ENCODE assay signal across 8 mouse cellular contexts in genomic region chr14:124675654-124676505, GRCm38 (mm10). TPM values are rescaled to one million over a fixed set of nuclear protein-coding genes. Genes with fewer than 3 reads are reported as not detected.
DNase-seq lines count a peak whose midpoint lies in the region; ATAC-seq lines count a peak whose summit lies in the region.

No protein-coding gene starts in this region.

- no peak overlapping the region for H3K27ac ChIP-seq in heart, embryonic 11.5 days (ENCODE audit: low read depth, low read length)
- H3K27ac ChIP-seq in heart, embryonic 16.5 days (ENCODE audit: low read length), result no peak overlapping the region
- peak overlapping the region; percentile 25; the same call in 1 of the 2 replicates for H3K27ac ChIP-seq in neural tube, embryonic 14.5 days (ENCODE audit: low read depth, low read length)

- H3K4me1 ChIP-seq in heart, embryonic 11.5 days (ENCODE audit: control insufficient read depth, insufficient read depth, low read length), result peaks cover 4% of the 10 kb centered on the region; the same call in 1 of the 2 replicates
- H3K4me1 ChIP-seq in heart, embryonic 16.5 days (ENCODE audit: control insufficient read depth, insufficient read depth, low read length), result peaks cover 8% of the 10 kb centered on the region
- H3K4me1 ChIP-seq in neural tube, embryonic 14.5 days (ENCODE audit: control insufficient read depth, insufficient read depth, low read length), result peaks cover 6% of the 10 kb centered on the region; the same call in 1 of the 2 replicates

- H3K36me3 ChIP-seq in heart, embryonic 11.5 days (ENCODE audit: control insufficient read depth, insufficient read depth, low read length), result no peaks in the 10 kb centered on the region
- no peaks in the 10 kb centered on the region for H3K36me3 ChIP-seq in heart, embryonic 16.5 days (ENCODE audit: control insufficient read depth, insufficient read depth)
- H3K36me3 ChIP-seq in neural tube, embryonic 14.5 days (ENCODE audit: control insufficient read depth, insufficient read depth, low read length), result no peaks in the 10 kb centered on the region

- H3K4me3 ChIP-seq in heart, embryonic 11.5 days (ENCODE audit: low read depth, low read length), result peak overlapping the region; percentile 48
- H3K4me3 ChIP-seq in heart, embryonic 16.5 days (ENCODE audit: low read length), result peak overlapping the region; percentile 58
- peak overlapping the region; percentile 57 for H3K4me3 ChIP-seq in neural tube, embryonic 14.5 days (ENCODE audit: low read depth, low read length)

- no peaks in the 10 kb centered on the region for H3K9me3 ChIP-seq in heart, embryonic 11.5 days (replicated peaks; ENCODE audit: control insufficient read depth, low read length)
- H3K9me3 ChIP-seq in heart, embryonic 16.5 days (replicated peaks; ENCODE audit: control insufficient read depth, low read length), result no peaks in the 10 kb centered on the region
- no peaks in the 10 kb centered on the region for H3K9me3 ChIP-seq in neural tube, embryonic 14.5 days (ENCODE audit: control insufficient read depth, low read length)

- no peak for DNase-seq in heart, postnatal 4 days
- peak; percentile 47 for DNase-seq in embryo, embryonic 10.5 days (ENCODE audit: low spot score)
- peak; percentile 18 to 39 for DNase-seq in left cerebral cortex, postnatal 10 days (ENCODE audit: extremely low spot score in 1 of 2, low spot score in 2 of 2)
- DNase-seq in spleen, adult 12 weeks (ENCODE audit: low spot score), result no peak
- no peak for DNase-seq in thymus, postnatal 36 days

- H3K27me3 ChIP-seq in heart, embryonic 11.5 days (ENCODE audit: control insufficient read depth, insufficient read depth, low read length), result peaks cover 6% of the 10 kb centered on the region
- H3K27me3 ChIP-seq in heart, embryonic 16.5 days (ENCODE audit: control insufficient read depth, insufficient read depth, low read length), result peaks cover 3% of the 10 kb centered on the region; the same call in 1 of the 2 replicates
- H3K27me3 ChIP-seq in neural tube, embryonic 14.5 days (ENCODE audit: control insufficient read depth, insufficient read depth, low read length), result no peaks in the 10 kb centered on the region

- intact Hi-C loops in left cerebral cortex, postnatal 10 days (cut with DNase I), result loop anchor here (10.0 kb wide), 1 partner anchor 261 kb away; no protein-coding TSS in a partner anchor

- 23% methylated on average over 23 of the region's 23 CpGs for WGBS in heart, embryonic 11.5 days (ENCODE audit: insufficient replicate concordance)
- 27% methylated on average over 23 of the region's 23 CpGs for WGBS in heart, embryonic 16.5 days
- WGBS in neural tube, embryonic 14.5 days, result 3% methylated on average over 23 of the region's 23 CpGs

- peak overlapping the region; percentile 82 for H3K4me2 ChIP-seq in heart, embryonic 11.5 days
- peak overlapping the region; percentile 84 for H3K4me2 ChIP-seq in heart, embryonic 16.5 days (ENCODE audit: low read depth, low read length)
- peak overlapping the region; percentile 68 for H3K4me2 ChIP-seq in neural tube, embryonic 14.5 days (ENCODE audit: low read depth, low read length)

- H3K9ac ChIP-seq in heart, embryonic 11.5 days (ENCODE audit: low read depth, low read length), result no peak overlapping the region; the same call in 1 of the 2 replicates
- H3K9ac ChIP-seq in heart, embryonic 16.5 days (ENCODE audit: low read length), result peak overlapping the region; percentile 57
- H3K9ac ChIP-seq in neural tube, embryonic 14.5 days (replicated peaks; ENCODE audit: low read depth, low read length), result peak overlapping the region; percentile 35

- no peak for ATAC-seq in heart, embryonic 11.5 days (replicated peaks; ENCODE audit: insufficient number of reproducible peaks, low FRiP score, low TSS enrichment)
- ATAC-seq in heart, embryonic 16.5 days (replicated peaks; ENCODE audit: extremely low read depth, insufficient read depth, low FRiP score), result no peak
- peak; percentile 64 for ATAC-seq in neural tube, embryonic 14.5 days (ENCODE audit: low read depth)

RNA-seq across cellular contexts. Expression of gene Fgf14, which starts 1.0 kb away (rescaled TPM):
- 0.59 and 1.5 TPM in 2 replicates for polyA plus RNA-seq in heart, embryonic 11.5 days (2014; fragmentation: Nextera tagmentation; extraction: Ambion mirVana)
- 1 to 10 TPM; 1.5 to 2.1 TPM for total RNA-seq in heart, postnatal 4 days (2021)
- polyA plus RNA-seq in heart, embryonic 16.5 days (2015; fragmentation: Nextera tagmentation; extraction: Ambion mirVana), result 4.1 and 6.8 TPM in 2 replicates
- 10 to 100 TPM; 50.3 TPM for total RNA-seq in left cerebral cortex, postnatal 10 days (2021)
- polyA plus RNA-seq in neural tube, embryonic 14.5 days (2014; fragmentation: Nextera tagmentation; extraction: Ambion mirVana), result 36.3 and 38.1 TPM in 2 replicates

Comparison
In these comparisons a context has a peak if more than half of its experiments do, and no peak if none do; other contexts are left out.
1. DNase-seq: peak in embryo, embryonic 10.5 days (single experiment) and left cerebral cortex, postnatal 10 days (2 of 2); none in heart, postnatal 4 days (single experiment), spleen, adult 12 weeks (single experiment) and thymus, postnatal 36 days (0 of 2).
2. Peak in every context shown above with its lines, with median percentiles within 50 percentile points of each other: H3K4me2 ChIP-seq and H3K4me3 ChIP-seq.